Mouse (Mus musculus): ENCODE measurements around the gene Tcn2. TPM values are rescaled to one million over a fixed set of nuclear protein-coding genes. Genes with fewer than 3 reads are reported as not detected.
A peak's percentile ranks its signal among the peaks of the same experiment; 100 is the strongest.

Tcn2 gene
- polyA plus RNA-seq, 1 experiment from 2014 or later, result 37.9 TPM

DNA sequence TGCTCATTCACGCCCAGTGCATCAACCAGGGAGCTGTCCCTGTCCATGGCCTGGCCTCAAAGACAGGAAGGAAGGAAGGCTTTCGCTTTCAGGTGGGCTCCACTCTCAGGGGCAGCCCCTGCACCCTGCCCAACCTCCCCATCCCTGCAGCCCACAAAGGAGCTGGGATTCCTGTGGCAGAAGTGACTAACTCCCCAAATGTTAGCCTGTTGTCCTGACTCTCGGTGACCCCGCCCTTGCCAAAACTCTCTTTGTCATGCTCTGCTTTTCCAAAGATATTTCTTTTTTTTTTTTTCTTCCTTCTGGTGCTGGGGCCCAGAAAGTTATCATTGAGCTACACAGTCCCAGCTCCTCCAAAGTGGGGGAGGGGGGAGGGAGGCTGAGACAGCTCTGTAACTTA is 22.7 kb downstream of the Tcn2 start:
- no peaks in the 10 kb centered on the region for H3K36me3 ChIP-seq (ENCODE audit: insufficient read depth)
- DNase-seq (no peak), ATAC-seq (ENCODE audit: insufficient read depth) (no peak)
- WGBS, result 79% methylated on average over 4 of the region's 4 CpGs
- no peak for TF ChIP-seq CTCF (IDR thresholded peaks at IDR 0.05; ENCODE audit: low read depth)
- H3K4me3 ChIP-seq (ENCODE audit: low read depth, low read length), result no peak overlapping the region
- no peak overlapping the region for H3K27ac ChIP-seq (ENCODE audit: low read depth)
- 0 out of 2 replicates have a peak, but pooled peaks cover 5% of the 10 kb centered on the region for H3K27me3 ChIP-seq (ENCODE audit: insufficient read depth, low read length)
- no peak overlapping the region for H3K9ac ChIP-seq
- H3K4me2 ChIP-seq, result no peak overlapping the region
- peaks cover 10% of the 10 kb centered on the region for H3K4me1 ChIP-seq (ENCODE audit: insufficient read depth)
- H3K9me3 ChIP-seq (ENCODE audit: low read depth, low read length), result no peaks in the 10 kb centered on the region

- WGBS, result 75% methylated on average over 1 of the region's 1 CpGs
- Histone ChIP-seq H3K4me2 (no peak overlapping the region), H3K27ac (ENCODE audit: low read depth) (no peak overlapping the region), H3K4me3 (ENCODE audit: low read depth, low read length) (no peak overlapping the region), H3K36me3 (ENCODE audit: insufficient read depth) (no peaks in the 10 kb centered on the region), H3K27me3 (ENCODE audit: insufficient read depth, low read length) (no peaks in the 10 kb centered on the region), H3K9ac (no peak overlapping the region), H3K4me1 (ENCODE audit: insufficient read depth) (no peaks in the 10 kb centered on the region), H3K9me3 (ENCODE audit: low read depth, low read length) (no peaks in the 10 kb centered on the region)
- TF ChIP-seq CTCF (IDR thresholded peaks at IDR 0.05; ENCODE audit: low read depth), result no peak
- ATAC-seq (ENCODE audit: insufficient read depth) (no peak), DNase-seq (no peak)
These were observed 26.5 kb downstream of the Tcn2 start for GRCm38 (mm10) chr11:3905446-3905845.

DNA sequence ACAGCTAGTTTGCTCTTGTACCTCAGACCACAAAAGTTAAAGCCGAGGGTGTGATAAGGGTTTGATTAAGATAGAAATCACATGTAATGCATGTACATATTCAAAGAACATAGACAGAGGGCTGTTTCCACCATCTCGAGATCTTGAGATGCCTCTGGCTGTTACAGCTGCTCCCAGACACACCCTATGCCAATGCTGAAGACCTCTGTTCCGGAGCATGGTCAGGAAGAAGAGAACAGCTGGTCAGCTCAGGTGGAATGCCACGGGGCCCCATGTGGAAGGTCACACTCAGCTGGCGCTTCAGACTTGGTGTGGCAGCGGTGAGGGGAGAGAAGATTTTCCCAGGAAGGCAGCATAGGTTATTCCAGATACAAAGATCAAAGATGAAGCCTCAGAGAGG is 27.3 kb downstream of the Tcn2 start:
- 75% methylated on average over 6 of the region's 6 CpGs for WGBS
- ATAC-seq (ENCODE audit: insufficient read depth) (no peak), DNase-seq (no peak)
- Histone ChIP-seq H3K4me2 (no peak overlapping the region), H3K4me3 (ENCODE audit: low read depth, low read length) (no peak overlapping the region), H3K27ac (ENCODE audit: low read depth) (no peak overlapping the region), H3K4me1 (ENCODE audit: insufficient read depth) (no peaks in the 10 kb centered on the region), H3K27me3 (ENCODE audit: insufficient read depth, low read length) (no peaks in the 10 kb centered on the region), H3K36me3 (ENCODE audit: insufficient read depth) (0 out of 2 replicates have a peak, but pooled peaks cover 5% of the 10 kb centered on the region), H3K9me3 (ENCODE audit: low read depth, low read length) (no peaks in the 10 kb centered on the region), H3K9ac (no peak overlapping the region)
- no peak for TF ChIP-seq CTCF (IDR thresholded peaks at IDR 0.05; ENCODE audit: low read depth)

GRCm38 (mm10) chr11:3903046-3903445 is 28.9 kb downstream of the Tcn2 start:
- no peaks in the 10 kb centered on the region for H3K4me1 ChIP-seq (ENCODE audit: insufficient read depth)
- no peak for TF ChIP-seq CTCF (IDR thresholded peaks at IDR 0.05; ENCODE audit: low read depth)
- 79% methylated on average over 5 of the region's 5 CpGs for WGBS
- DNase-seq, result peak; percentile 54
- H3K4me3 ChIP-seq (ENCODE audit: low read depth, low read length), result no peak overlapping the region
- no peak for ATAC-seq (ENCODE audit: insufficient read depth)
- no peak overlapping the region for H3K4me2 ChIP-seq
- no peak overlapping the region for H3K9ac ChIP-seq
- H3K36me3 ChIP-seq (ENCODE audit: insufficient read depth), result 0 out of 2 replicates have a peak, but pooled peaks cover 5% of the 10 kb centered on the region
- no peak overlapping the region for H3K27ac ChIP-seq (ENCODE audit: low read depth)
- H3K27me3 ChIP-seq (ENCODE audit: insufficient read depth, low read length), result no peaks in the 10 kb centered on the region
- no peaks in the 10 kb centered on the region for H3K9me3 ChIP-seq (ENCODE audit: low read depth, low read length)

- no peak for ATAC-seq (ENCODE audit: insufficient read depth)
- H3K4me3 ChIP-seq (ENCODE audit: low read depth, low read length), result no peak overlapping the region
- 85% methylated on average over 3 of the region's 3 CpGs for WGBS
- H3K27ac ChIP-seq (ENCODE audit: low read depth), result no peak overlapping the region
- peaks cover 5% of the 10 kb centered on the region; the same call in 1 of the 2 replicates for H3K36me3 ChIP-seq (ENCODE audit: insufficient read depth)
- H3K9ac ChIP-seq, result no peak overlapping the region
- no peaks in the 10 kb centered on the region for H3K9me3 ChIP-seq (ENCODE audit: low read depth, low read length)
- H3K4me1 ChIP-seq (ENCODE audit: insufficient read depth), result no peaks in the 10 kb centered on the region
- TF ChIP-seq CTCF (IDR thresholded peaks at IDR 0.05; ENCODE audit: low read depth), result no peak
- no peak for DNase-seq
- no peaks in the 10 kb centered on the region for H3K27me3 ChIP-seq (ENCODE audit: insufficient read depth, low read length)
- no peak overlapping the region for H3K4me2 ChIP-seq
These were observed 29.4 kb downstream of the Tcn2 start for GRCm38 (mm10) chr11:3902516-3902915.

DNA sequence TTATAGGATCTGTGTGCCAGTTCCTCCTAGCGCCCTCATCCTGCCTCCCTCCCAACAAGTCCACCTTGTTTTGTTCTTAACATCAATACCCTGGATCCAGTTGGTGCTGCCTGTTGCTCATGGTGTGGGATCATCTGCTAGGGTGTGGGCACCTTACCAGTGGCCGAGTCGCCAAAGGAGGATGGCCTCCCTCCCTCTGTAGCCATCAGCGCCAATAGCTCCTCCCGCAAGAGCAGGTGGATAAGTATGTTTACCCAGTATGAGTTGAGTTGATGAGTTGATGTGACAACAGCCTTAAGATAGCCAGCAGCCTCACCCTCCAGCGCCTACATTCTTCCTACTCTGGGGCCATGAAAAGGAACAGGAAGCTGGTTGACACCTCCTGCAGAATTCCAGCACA is 31.7 kb downstream of the Tcn2 start:
- H3K9me3 ChIP-seq (ENCODE audit: low read depth, low read length), result no peaks in the 10 kb centered on the region
- H3K9ac ChIP-seq, result no peak overlapping the region
- H3K4me1 ChIP-seq (ENCODE audit: insufficient read depth), result no peaks in the 10 kb centered on the region
- no peak overlapping the region for H3K27ac ChIP-seq (ENCODE audit: low read depth)
- TF ChIP-seq CTCF (IDR thresholded peaks at IDR 0.05; ENCODE audit: low read depth), result no peak
- DNase-seq, result no peak
- peaks cover 5% of the 10 kb centered on the region; the same call in 1 of the 2 replicates for H3K36me3 ChIP-seq (ENCODE audit: insufficient read depth)
- 71% methylated on average over 6 of the region's 6 CpGs for WGBS
- no peaks in the 10 kb centered on the region for H3K27me3 ChIP-seq (ENCODE audit: insufficient read depth, low read length)
- no peak overlapping the region for H3K4me3 ChIP-seq (ENCODE audit: low read depth, low read length)
- no peak for ATAC-seq (ENCODE audit: insufficient read depth)
- H3K4me2 ChIP-seq, result no peak overlapping the region

GRCm38 (mm10) chr11:3895933-3896332 is 36.0 kb downstream of the Tcn2 start:
- ATAC-seq (ENCODE audit: insufficient read depth) (no peak), DNase-seq (no peak)
- no peak overlapping the region for H3K9ac ChIP-seq
- no peaks in the 10 kb centered on the region for H3K27me3 ChIP-seq (ENCODE audit: insufficient read depth, low read length)
- H3K9me3 ChIP-seq (ENCODE audit: low read depth, low read length), result no peaks in the 10 kb centered on the region
- H3K4me3 ChIP-seq (ENCODE audit: low read depth, low read length), result no peak overlapping the region
- H3K36me3 ChIP-seq (ENCODE audit: insufficient read depth), result peaks cover 5% of the 10 kb centered on the region; the same call in 1 of the 2 replicates
- H3K27ac ChIP-seq (ENCODE audit: low read depth), result no peak overlapping the region
- WGBS, result 74% methylated on average over 1 of the region's 1 CpGs
- H3K4me1 ChIP-seq (ENCODE audit: insufficient read depth), result no peaks in the 10 kb centered on the region
- no peak for TF ChIP-seq CTCF (IDR thresholded peaks at IDR 0.05; ENCODE audit: low read depth)
- no peak overlapping the region; the same call in 1 of the 2 replicates for H3K4me2 ChIP-seq

DNA sequence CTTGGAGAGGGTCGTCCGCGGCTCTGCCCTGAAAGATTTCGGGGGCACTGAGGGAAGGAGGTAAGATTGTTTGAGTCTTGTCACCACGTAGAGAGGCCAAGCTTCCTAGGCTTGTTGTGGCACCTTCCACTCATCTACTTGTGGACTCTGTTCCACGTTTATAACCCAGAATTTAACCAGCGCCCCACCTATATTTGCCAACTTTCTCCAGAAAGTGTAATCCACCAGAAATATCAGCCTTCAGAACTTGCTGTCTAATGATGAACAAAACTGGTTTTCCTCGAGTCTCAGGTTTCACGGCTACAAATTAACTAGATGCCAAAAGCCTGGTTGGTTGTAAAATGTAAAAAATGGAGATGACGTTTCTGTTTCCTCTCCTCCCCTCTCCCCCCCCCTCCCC is 36.5 kb downstream of the Tcn2 start:
- H3K9ac ChIP-seq, result peak overlapping the region; percentile 66
- H3K9me3 ChIP-seq (ENCODE audit: low read depth, low read length), result no peaks in the 10 kb centered on the region
- peak overlapping the region; percentile 89 for H3K27ac ChIP-seq (ENCODE audit: low read depth)
- peak overlapping the region; percentile 54 for H3K4me3 ChIP-seq (ENCODE audit: low read depth, low read length)
- WGBS, result 2% methylated on average over 10 of the region's 10 CpGs
- DNase-seq (peak; percentile 68), ATAC-seq (ENCODE audit: insufficient read depth) (no peak)
- no peaks in the 10 kb centered on the region for H3K4me1 ChIP-seq (ENCODE audit: insufficient read depth)
- peaks cover 5% of the 10 kb centered on the region; the same call in 1 of the 2 replicates for H3K36me3 ChIP-seq (ENCODE audit: insufficient read depth)
- H3K4me2 ChIP-seq, result peak overlapping the region; percentile 91
- TF ChIP-seq CTCF (IDR thresholded peaks at IDR 0.05; ENCODE audit: low read depth), result no peak
- no peaks in the 10 kb centered on the region for H3K27me3 ChIP-seq (ENCODE audit: insufficient read depth, low read length)
